ENCODE assay signal across 8 mouse cellular contexts in the genomic region with DNA sequence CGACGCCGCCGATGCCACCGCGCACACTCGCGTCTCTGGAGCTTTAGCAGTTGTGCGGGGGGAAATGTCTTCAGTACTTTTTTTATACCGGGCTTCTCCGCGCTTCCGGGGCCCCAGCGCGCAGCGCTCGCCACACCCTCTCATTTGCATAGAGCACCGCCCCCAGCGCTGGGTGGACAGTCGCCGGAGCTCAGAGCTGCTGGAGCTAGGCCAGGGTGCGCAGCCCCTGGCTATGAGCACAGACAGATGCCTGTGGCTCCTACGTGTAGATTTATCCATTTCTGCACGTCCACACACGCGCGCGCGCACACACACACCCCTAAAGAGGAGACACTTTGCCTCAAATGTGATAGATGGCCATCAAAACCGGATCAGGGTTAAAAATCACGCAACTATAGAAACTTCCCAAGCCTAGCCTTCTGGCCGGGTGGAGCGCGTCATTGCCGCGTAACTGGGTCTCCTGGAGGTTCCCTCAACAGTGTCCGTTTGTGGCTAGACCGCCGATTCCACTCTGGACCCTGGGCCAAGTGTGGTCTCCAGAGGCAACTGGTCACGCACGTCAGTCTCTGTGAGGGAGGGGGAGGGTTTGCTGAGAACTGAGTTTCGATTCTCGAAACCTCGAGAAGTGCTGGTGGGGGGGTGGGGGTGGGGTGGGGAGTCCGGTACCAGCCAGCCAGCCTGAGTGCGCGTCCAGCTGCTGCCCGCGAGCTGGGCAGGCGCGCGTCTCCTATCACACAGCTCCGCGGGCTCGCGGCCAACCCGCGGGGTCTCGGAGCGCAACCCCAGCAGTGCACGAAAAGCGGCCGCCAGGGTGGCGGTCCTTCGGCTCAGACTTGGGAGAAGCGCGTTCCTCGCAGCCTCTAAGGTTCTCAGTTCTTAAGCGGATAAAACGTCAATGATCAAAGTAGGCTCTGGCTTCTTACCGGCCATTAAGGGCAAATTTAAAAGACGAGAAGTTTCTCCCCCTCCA. TPM values are rescaled to one million over a fixed set of nuclear protein-coding genes. Genes with fewer than 3 reads are reported as not detected.
DNase-seq lines count a peak whose midpoint lies in the region; ATAC-seq and TF ChIP-seq lines count a peak whose summit lies in the region.

A gene (minus strand): TSS at position 107 of the 970 bp plus-strand sequence.

- peaks cover 8% of the 10 kb centered on the region; the same call in 1 of the 2 replicates for H3K27me3 ChIP-seq in forebrain, embryonic 11.5 days (ENCODE audit: control insufficient read depth, insufficient read depth, low read length)
- H3K27me3 ChIP-seq in heart, embryonic 16.5 days (ENCODE audit: control insufficient read depth, insufficient read depth, low read length), result no peaks in the 10 kb centered on the region
- H3K27me3 ChIP-seq in liver, embryonic 15.5 days, result peaks cover 15% of the 10 kb centered on the region
- no peaks in the 10 kb centered on the region for H3K27me3 ChIP-seq in stomach, embryonic 15.5 days (replicated peaks)

- H3K36me3 ChIP-seq in forebrain, embryonic 11.5 days (ENCODE audit: control insufficient read depth, insufficient read depth, low read length), result no peaks in the 10 kb centered on the region
- 0 out of 2 replicates have a peak, but pooled peaks cover 3% of the 10 kb centered on the region for H3K36me3 ChIP-seq in heart, embryonic 16.5 days (ENCODE audit: control insufficient read depth, insufficient read depth)
- no peaks in the 10 kb centered on the region for H3K36me3 ChIP-seq in liver, embryonic 15.5 days (replicated peaks)
- no peaks in the 10 kb centered on the region for H3K36me3 ChIP-seq in stomach, embryonic 15.5 days

- TF ChIP-seq POLR2A in bone marrow macrophage, adult 2 months (IDR thresholded peaks at IDR 0.05; ENCODE audit: borderline replicate concordance, low read depth, low read length), result no peak

- ATAC-seq in CD4-positive, CD25-positive, alpha-beta regulatory T cell, adult 4 months, result peak; percentile 79
- ATAC-seq in forebrain, embryonic 11.5 days (replicated peaks; ENCODE audit: low FRiP score), result peak; percentile 93
- ATAC-seq in heart, embryonic 16.5 days (replicated peaks; ENCODE audit: extremely low read depth, insufficient read depth, low FRiP score), result peak; percentile 94
- ATAC-seq in liver, embryonic 15.5 days (ENCODE audit: insufficient read depth), result peak; percentile 88
- ATAC-seq in stomach, embryonic 15.5 days (ENCODE audit: insufficient read depth, low FRiP score, low read depth), result peak; percentile 93

- H3K4me2 ChIP-seq in forebrain, embryonic 11.5 days (ENCODE audit: low read depth, low read length, severe bottlenecking), result peak within 1 kb of the TSS; percentile 90
- H3K4me2 ChIP-seq in heart, embryonic 16.5 days (ENCODE audit: low read depth, low read length), result peak within 1 kb of the TSS; percentile 81
- H3K4me2 ChIP-seq in liver, embryonic 15.5 days, result peak within 1 kb of the TSS; percentile 78
- H3K4me2 ChIP-seq in stomach, embryonic 15.5 days, result peak within 1 kb of the TSS; percentile 84

- no peaks in the 10 kb centered on the region for H3K9me3 ChIP-seq in forebrain, embryonic 11.5 days (ENCODE audit: control insufficient read depth, low read length)
- no peaks in the 10 kb centered on the region for H3K9me3 ChIP-seq in heart, embryonic 16.5 days (replicated peaks; ENCODE audit: control insufficient read depth, low read length)
- no peaks in the 10 kb centered on the region for H3K9me3 ChIP-seq in liver, embryonic 15.5 days (replicated peaks)
- H3K9me3 ChIP-seq in stomach, embryonic 15.5 days, result no peaks in the 10 kb centered on the region

- H3K27ac ChIP-seq in bone marrow macrophage, adult 2 months (ENCODE audit: insufficient read depth, low read depth, low read length), result peak within 1 kb of the TSS; percentile 84
- no peak within 1 kb of the TSS for H3K27ac ChIP-seq in forebrain, embryonic 11.5 days (ENCODE audit: low read depth, low read length)
- H3K27ac ChIP-seq in heart, embryonic 16.5 days (ENCODE audit: low read length), result peak within 1 kb of the TSS; percentile 88
- H3K27ac ChIP-seq in liver, embryonic 15.5 days (replicated peaks), result peak within 1 kb of the TSS; percentile 81
- peak within 1 kb of the TSS; percentile 86 for H3K27ac ChIP-seq in stomach, embryonic 15.5 days

- H3K9ac ChIP-seq in forebrain, embryonic 11.5 days (ENCODE audit: low read length), result peak within 1 kb of the TSS; percentile 47
- peak within 1 kb of the TSS; percentile 82 for H3K9ac ChIP-seq in heart, embryonic 16.5 days (ENCODE audit: low read length)
- H3K9ac ChIP-seq in liver, embryonic 15.5 days, result peak within 1 kb of the TSS; percentile 63
- peak within 1 kb of the TSS; percentile 59 for H3K9ac ChIP-seq in stomach, embryonic 15.5 days

- H3K4me3 ChIP-seq in bone marrow macrophage, adult 2 months (ENCODE audit: insufficient read depth, low read length), result peak within 1 kb of the TSS; percentile 81
- H3K4me3 ChIP-seq in forebrain, embryonic 11.5 days (ENCODE audit: low read depth, low read length), result peak within 1 kb of the TSS; percentile 53
- H3K4me3 ChIP-seq in heart, embryonic 16.5 days (ENCODE audit: low read length), result peak within 1 kb of the TSS; percentile 67
- H3K4me3 ChIP-seq in liver, embryonic 15.5 days (replicated peaks), result peak within 1 kb of the TSS; percentile 69
- H3K4me3 ChIP-seq in stomach, embryonic 15.5 days (replicated peaks), result peak within 1 kb of the TSS; percentile 80

- under 1% methylated on average over 72 of the region's 72 CpGs for WGBS in forebrain, embryonic 11.5 days
- WGBS in heart, embryonic 16.5 days, result under 1% methylated on average over 72 of the region's 72 CpGs
- WGBS in liver, embryonic 15.5 days (ENCODE audit: insufficient replicate concordance), result under 1% methylated on average over 72 of the region's 72 CpGs
- under 1% methylated on average over 72 of the region's 72 CpGs for WGBS in stomach, embryonic 15.5 days

- DNase-seq in forebrain, embryonic 11.5 days (ENCODE audit: low spot score), result peak; percentile 91
- peak; percentile 86 to 92 for DNase-seq in kidney, postnatal 25 days
- peak; percentile 86 for DNase-seq in neural tube, embryonic 10.5 days (ENCODE audit: extremely low spot score, low spot score)

- no peak for TF ChIP-seq CTCF in bone marrow macrophage, adult 2 months (IDR thresholded peaks at IDR 0.05; ENCODE audit: low read depth, low read length)

- peaks cover 21% of the 10 kb centered on the region for H3K4me1 ChIP-seq in bone marrow macrophage, adult 2 months (ENCODE audit: control insufficient read depth, insufficient read depth, low read length)
- peaks cover 3% of the 10 kb centered on the region; the same call in 1 of the 2 replicates for H3K4me1 ChIP-seq in forebrain, embryonic 11.5 days (replicated peaks; ENCODE audit: control insufficient read depth, insufficient read depth, low read length)
- peaks cover 9% of the 10 kb centered on the region; the same call in 1 of the 2 replicates for H3K4me1 ChIP-seq in heart, embryonic 16.5 days (ENCODE audit: control insufficient read depth, insufficient read depth, low read length)
- H3K4me1 ChIP-seq in liver, embryonic 15.5 days (replicated peaks), result peaks cover 20% of the 10 kb centered on the region
- H3K4me1 ChIP-seq in stomach, embryonic 15.5 days, result no peaks in the 10 kb centered on the region

RNA-seq across cellular contexts. Expression of the gene that starts here (rescaled TPM):
- polyA plus RNA-seq in CD4-positive, CD25-positive, alpha-beta regulatory T cell, adult 4 months (2017; shearing (Covaris generic)), result 10 to 100 TPM in 1 of 2 experiments, 1 to 10 TPM in 1; 9.1 to 11.6 TPM
- polyA plus RNA-seq in bone marrow macrophage, adult 2 months (2012; ENCODE audit: insufficient read depth, insufficient read length, missing spikeins), result 54.5 and 55.5 TPM in 2 replicates
- 1.9 and 2.4 TPM in 2 replicates for polyA plus RNA-seq in forebrain, embryonic 11.5 days (2014; fragmentation: Nextera tagmentation; extraction: Ambion mirVana)
- polyA plus RNA-seq in heart, embryonic 16.5 days (2015; fragmentation: Nextera tagmentation; extraction: Ambion mirVana), result 10.1 and 10.5 TPM in 2 replicates
- polyA plus RNA-seq in liver, embryonic 15.5 days (2015; fragmentation: Nextera tagmentation; extraction: Ambion mirVana), result 13.4 and 16.4 TPM in 2 replicates
- polyA plus RNA-seq in stomach, embryonic 15.5 days (2015; fragmentation: Nextera tagmentation; extraction: Ambion mirVana), result 21.6 and 21.7 TPM in 2 replicates
